Mouse (Mus musculus) ovary, adult 10 weeks (tissue): ENCODE measurements around the gene 0610009B22Rik. TPM values are rescaled to one million over a fixed set of nuclear protein-coding genes. Genes with fewer than 3 reads are reported as not detected.

Experiments
- polyA plus RNA-seq: library from polyadenylated mRNA; stranded (reverse); fragments of 350-450 nt; fragmentation: Illumina TruSeq; extraction: RNeasy Lipid Tissue Mini Kit (QIAGEN cat#74804); gene quantifications from one replicate; pipeline ENCODE4 v1.2.3, GENCODE M21; 2014

0610009B22Rik gene
- 79.6 TPM for polyA plus RNA-seq

DNA sequence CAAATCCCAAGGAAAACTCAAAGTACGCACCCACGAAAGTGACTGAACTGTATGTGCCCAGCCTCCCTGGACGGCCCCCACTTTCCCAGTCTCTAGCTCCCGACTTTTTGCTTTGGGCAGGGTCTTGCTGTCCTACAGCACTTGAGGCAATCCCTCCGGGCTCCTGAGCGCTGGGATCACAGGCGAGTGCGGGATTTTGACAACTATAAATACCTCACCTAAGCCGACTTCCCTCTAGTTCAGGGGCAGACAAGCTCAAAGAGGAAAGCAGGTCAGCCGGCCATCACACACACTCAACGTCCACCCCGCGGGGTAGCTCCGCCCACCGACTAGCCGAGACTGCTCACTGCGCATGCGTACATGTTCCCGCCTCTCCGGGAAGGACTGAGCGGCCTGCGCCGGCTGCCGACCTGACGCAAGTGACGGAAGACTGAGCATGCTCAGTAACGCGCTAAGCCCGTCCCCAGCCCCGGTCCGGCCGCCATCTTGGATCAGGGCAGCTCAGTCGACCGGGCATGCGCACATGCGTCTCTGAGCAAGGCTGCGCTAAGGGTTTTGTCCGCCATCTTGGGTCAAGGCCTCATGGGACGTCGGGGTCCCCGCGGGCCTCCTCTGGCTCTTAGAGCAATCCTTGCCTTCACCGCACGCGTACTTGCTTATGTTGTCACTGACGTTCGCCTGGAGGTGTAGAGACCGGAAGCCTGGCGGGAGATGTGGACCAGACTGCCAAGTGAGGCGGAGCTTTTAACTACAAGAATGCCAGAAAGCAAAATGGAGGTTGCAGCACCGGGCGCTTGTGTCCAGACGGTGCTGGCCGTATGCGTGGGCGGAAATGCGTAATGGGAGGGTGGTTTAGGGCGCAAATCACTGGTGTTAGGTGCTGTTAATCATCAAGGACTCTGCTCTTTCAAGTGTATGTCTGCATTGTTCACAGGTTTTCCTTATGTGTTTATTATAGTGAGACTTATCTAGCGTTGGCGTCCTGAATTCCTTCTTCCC is at the start of gene 0610009B22Rik:
0610009B22Rik (minus strand) TSS at position 545 of the 999 bp plus-strand sequence.

DNA sequence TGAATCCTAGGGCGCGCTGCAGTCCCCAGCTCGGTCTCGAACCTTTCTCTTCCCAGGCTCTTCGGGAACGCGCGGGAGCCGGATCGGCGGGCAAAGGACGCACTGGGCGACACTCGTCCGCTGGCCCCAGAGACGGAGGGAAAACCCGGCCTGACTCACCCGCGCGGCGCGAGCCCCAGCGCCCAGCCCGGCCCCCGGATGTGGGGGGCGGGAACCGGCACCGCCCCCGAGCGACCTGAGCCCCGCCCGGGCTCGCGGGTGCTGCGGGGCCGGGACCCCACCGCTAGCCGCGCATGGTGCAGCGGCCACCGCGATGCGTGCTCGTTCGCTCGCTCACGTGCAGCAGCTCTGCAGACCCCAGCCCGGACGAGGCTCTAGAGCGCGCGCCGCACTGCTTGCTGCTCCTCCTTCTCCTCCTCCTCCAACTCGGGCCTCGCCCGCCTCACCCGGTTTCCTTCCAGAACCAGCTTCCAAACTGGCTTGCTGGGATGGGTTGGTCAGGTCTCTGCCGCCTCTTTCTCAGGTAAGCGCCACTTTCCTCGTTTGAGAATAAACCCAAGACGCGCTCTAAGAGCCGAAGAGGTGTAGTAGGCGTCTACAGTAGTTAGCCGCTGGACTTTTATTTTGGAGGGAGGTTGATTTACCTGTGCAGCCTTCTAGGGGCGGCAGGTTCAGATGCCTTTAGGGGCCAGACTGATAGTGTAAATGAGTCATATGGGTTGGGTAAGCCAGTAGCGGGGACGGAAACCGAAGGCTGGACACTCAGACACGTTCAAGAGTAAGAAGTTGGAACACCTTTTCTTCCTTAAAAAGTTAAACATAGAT is 37.8 kb downstream of the 0610009B22Rik start, which contains the start of the genes N4bp3 and D930048N14Rik:
N4bp3 (minus strand) TSS at position 152 of the 825 bp plus-strand sequence.
D930048N14Rik (plus strand) TSS at position 264 of the 825 bp plus-strand sequence.

DNA sequence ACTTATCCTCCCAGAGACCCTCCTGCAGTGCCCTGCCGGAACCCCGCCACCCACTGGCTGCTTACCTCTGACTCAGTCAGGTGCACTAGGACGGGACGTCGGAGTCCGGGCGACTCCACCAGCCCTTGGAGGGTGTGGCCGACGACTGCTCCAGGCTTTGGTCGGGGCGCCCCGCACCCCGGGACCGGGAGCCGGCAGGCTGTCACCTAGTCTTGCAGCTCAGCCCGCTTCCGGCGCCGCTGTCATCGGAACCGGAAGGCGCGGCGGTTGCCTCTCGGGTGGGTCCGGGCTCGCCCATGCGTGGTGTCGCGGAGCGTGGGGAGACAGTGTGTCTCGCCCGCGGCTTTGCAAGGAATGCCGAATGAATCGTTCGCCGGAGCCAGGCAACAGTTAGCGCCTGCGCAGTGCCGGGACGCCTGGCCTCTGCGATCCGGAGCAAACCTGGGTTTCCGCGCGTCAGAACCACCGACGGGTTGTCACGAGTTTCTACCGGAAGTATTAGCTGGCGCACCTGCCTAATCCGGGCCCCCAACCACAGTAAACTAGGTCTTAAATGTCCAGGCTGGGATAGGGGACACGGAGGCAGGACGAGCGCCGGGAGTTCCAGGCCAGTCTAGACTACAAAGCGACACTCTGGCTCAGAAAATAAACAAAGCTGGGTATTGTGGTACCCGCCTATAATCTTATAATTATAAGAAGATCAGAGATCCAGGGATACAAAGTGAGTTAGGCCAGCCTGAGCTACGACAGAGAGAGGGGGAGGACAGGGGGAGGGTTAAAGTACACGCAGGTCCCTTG is 53.0 kb downstream of the 0610009B22Rik start, which contains the start of gene Rmnd5b:
Rmnd5b (minus strand) TSS at position 372 of the 798 bp plus-strand sequence.

Other genes starting within 250 kb of the 0610009B22Rik start
- gene Phykpl, start 104.1 kb downstream of the 0610009B22Rik start, polyA plus RNA-seq, result 10.5 TPM
- gene Hnrnpab, start 82.0 kb downstream of the 0610009B22Rik start, polyA plus RNA-seq, result 665 TPM
- gene Nhp2, start 69.1 kb downstream of the 0610009B22Rik start, polyA plus RNA-seq, result 1.7 TPM
- 14.3 TPM for gene Rmnd5b, start 53.0 kb downstream of the 0610009B22Rik start, polyA plus RNA-seq
- gene N4bp3, start 38.0 kb downstream of the 0610009B22Rik start, polyA plus RNA-seq, result not detected
- gene D930048N14Rik, start 37.9 kb downstream of the 0610009B22Rik start, polyA plus RNA-seq, result 0.91 TPM
- 35.9 TPM for gene Sec24a, start 74.8 kb upstream of the 0610009B22Rik start, polyA plus RNA-seq
- gene Sar1b, start 74.8 kb upstream of the 0610009B22Rik start, polyA plus RNA-seq, result 194 TPM
- gene Jade2, start 168.8 kb upstream of the 0610009B22Rik start, polyA plus RNA-seq, result 7.3 TPM